Mouse (Mus musculus): Measurements from ENCODE around the gene F2rl1.

- no peak for TF ChIP-seq CTCF (IDR thresholded peaks at IDR 0.05; ENCODE audit: borderline replicate concordance, extremely low read depth, insufficient read depth, insufficient read length)
- TF ChIP-seq POLR2A (IDR thresholded peaks at IDR 0.05; ENCODE audit: borderline replicate concordance, extremely low read depth, insufficient read depth, insufficient read length, poor library complexity, severe bottlenecking): no peak
Observed at GRCm38 (mm10) chr13:95475124-95475523, 49.9 kb downstream of the F2rl1 start.

All from brain, embryonic 14.5 days (tissue).